Mouse (Mus musculus): ENCODE measurements around the gene Col23a1.

GRCm38 (mm10) chr11:51588833-51589232, 299.1 kb downstream of the Col23a1 start:
- TF ChIP-seq POLR2A (IDR thresholded peaks at IDR 0.05; ENCODE audit: insufficient read depth, low read length) (no peak), CTCF (IDR thresholded peaks at IDR 0.05; ENCODE audit: low read depth, low read length) (no peak)
